Mouse (Mus musculus): ENCODE data around the gene Mfng. TPM values are rescaled to one million over a fixed set of nuclear protein-coding genes. Genes with fewer than 3 reads are reported as not detected.

The Mfng gene
- polyA plus RNA-seq, 1 experiment from 2014 or later, result 7.3 TPM

- ATAC-seq (ENCODE audit: insufficient number of reproducible peaks, low FRiP score), result no peak
- WGBS, result 43% methylated on average over 7 of the region's 7 CpGs
- no peaks in the 10 kb centered on the region; the same call in 1 of the 2 replicates for H3K9me3 ChIP-seq (replicated peaks)
- H3K9ac ChIP-seq, result no peak overlapping the region
- H3K4me3 ChIP-seq, result no peak overlapping the region
- peaks cover 42% of the 10 kb centered on the region for H3K27me3 ChIP-seq (replicated peaks)
- no peak overlapping the region for H3K4me2 ChIP-seq
- no peaks in the 10 kb centered on the region for H3K4me1 ChIP-seq (replicated peaks)
- no peak overlapping the region for H3K27ac ChIP-seq (ENCODE audit: poor library complexity, severe bottlenecking)
- no peaks in the 10 kb centered on the region for H3K36me3 ChIP-seq
Measured at GRCm38 (mm10) chr15:78736681-78737100, 36.6 kb downstream of the Mfng start.

- Histone ChIP-seq H3K4me1 (replicated peaks) (no peaks in the 10 kb centered on the region), H3K9ac (no peak overlapping the region), H3K27ac (ENCODE audit: poor library complexity, severe bottlenecking) (no peak overlapping the region), H3K36me3 (no peaks in the 10 kb centered on the region), H3K9me3 (replicated peaks) (no peaks in the 10 kb centered on the region; the same call in 1 of the 2 replicates), H3K4me2 (no peak overlapping the region), H3K27me3 (replicated peaks) (peaks cover 40% of the 10 kb centered on the region), H3K4me3 (no peak overlapping the region)
- 52% methylated on average over 3 of the region's 3 CpGs for WGBS
- ATAC-seq (ENCODE audit: insufficient number of reproducible peaks, low FRiP score), result no peak
Measured at GRCm38 (mm10) chr15:78736181-78736579, 37.1 kb downstream of the Mfng start.

- no peak overlapping the region for H3K4me2 ChIP-seq
- no peak overlapping the region for H3K4me3 ChIP-seq
- H3K9me3 ChIP-seq (replicated peaks), result no peaks in the 10 kb centered on the region; the same call in 1 of the 2 replicates
- no peaks in the 10 kb centered on the region for H3K36me3 ChIP-seq
- H3K27ac ChIP-seq (ENCODE audit: poor library complexity, severe bottlenecking), result no peak overlapping the region
- H3K4me1 ChIP-seq (replicated peaks), result no peaks in the 10 kb centered on the region
- H3K27me3 ChIP-seq (replicated peaks), result peaks cover 36% of the 10 kb centered on the region
- ATAC-seq (ENCODE audit: insufficient number of reproducible peaks, low FRiP score), result no peak
- H3K9ac ChIP-seq, result no peak overlapping the region
- WGBS, result 41% methylated on average over 17 of the region's 17 CpGs
Measured at GRCm38 (mm10) chr15:78735431-78736180, 37.7 kb downstream of the Mfng start.

GRCm38 (mm10) chr15:78731830-78732229, 41.4 kb downstream of the Mfng start:
- Histone ChIP-seq H3K9ac (no peak overlapping the region), H3K9me3 (replicated peaks) (no peaks in the 10 kb centered on the region), H3K4me2 (no peak overlapping the region), H3K27me3 (replicated peaks) (peaks cover 35% of the 10 kb centered on the region), H3K4me1 (replicated peaks) (no peaks in the 10 kb centered on the region), H3K27ac (ENCODE audit: poor library complexity, severe bottlenecking) (no peak overlapping the region), H3K36me3 (no peaks in the 10 kb centered on the region), H3K4me3 (no peak overlapping the region)
- no peak for ATAC-seq (ENCODE audit: insufficient number of reproducible peaks, low FRiP score)
- 45% methylated on average over 4 of the region's 4 CpGs for WGBS

GRCm38 (mm10) chr15:78730315-78731049, 42.8 kb downstream of the Mfng start:
- no peak overlapping the region for H3K27ac ChIP-seq (ENCODE audit: poor library complexity, severe bottlenecking)
- no peaks in the 10 kb centered on the region for H3K4me1 ChIP-seq (replicated peaks)
- 65% methylated on average over 12 of the region's 12 CpGs for WGBS
- H3K27me3 ChIP-seq (replicated peaks), result peaks cover 30% of the 10 kb centered on the region
- H3K9me3 ChIP-seq (replicated peaks), result no peaks in the 10 kb centered on the region
- no peaks in the 10 kb centered on the region for H3K36me3 ChIP-seq
- no peak overlapping the region for H3K4me2 ChIP-seq
- no peak overlapping the region for H3K9ac ChIP-seq
- no peak overlapping the region for H3K4me3 ChIP-seq
- no peak for ATAC-seq (ENCODE audit: insufficient number of reproducible peaks, low FRiP score)

- peaks cover 50% of the 10 kb centered on the region for H3K27me3 ChIP-seq (replicated peaks)
- no peaks in the 10 kb centered on the region for H3K36me3 ChIP-seq
- H3K4me2 ChIP-seq, result no peak overlapping the region
- H3K9ac ChIP-seq, result no peak overlapping the region
- no peak overlapping the region for H3K4me3 ChIP-seq
- H3K4me1 ChIP-seq (replicated peaks), result no peaks in the 10 kb centered on the region
- 70% methylated on average over 7 of the region's 7 CpGs for WGBS
- H3K9me3 ChIP-seq (replicated peaks), result no peaks in the 10 kb centered on the region
- no peak overlapping the region for H3K27ac ChIP-seq (ENCODE audit: poor library complexity, severe bottlenecking)
- no peak for ATAC-seq (ENCODE audit: insufficient number of reproducible peaks, low FRiP score)
Measured at GRCm38 (mm10) chr15:78726697-78727096, 46.6 kb downstream of the Mfng start.

- Histone ChIP-seq H3K4me2 (no peak overlapping the region), H3K9ac (no peak overlapping the region), H3K27ac (ENCODE audit: poor library complexity, severe bottlenecking) (no peak overlapping the region), H3K4me1 (replicated peaks) (peaks cover 29% of the 10 kb centered on the region), H3K36me3 (no peaks in the 10 kb centered on the region), H3K4me3 (no peak overlapping the region), H3K27me3 (replicated peaks) (peaks cover 83% of the 10 kb centered on the region), H3K9me3 (replicated peaks) (no peaks in the 10 kb centered on the region)
- WGBS, result 36% methylated on average over 7 of the region's 7 CpGs
- no peak for ATAC-seq (ENCODE audit: insufficient number of reproducible peaks, low FRiP score)
Measured at GRCm38 (mm10) chr15:78720532-78720931, 52.7 kb downstream of the Mfng start.

- Histone ChIP-seq H3K36me3 (no peaks in the 10 kb centered on the region), H3K4me3 (no peak overlapping the region), H3K27me3 (replicated peaks) (peaks cover 87% of the 10 kb centered on the region), H3K9ac (no peak overlapping the region), H3K9me3 (replicated peaks) (no peaks in the 10 kb centered on the region), H3K27ac (ENCODE audit: poor library complexity, severe bottlenecking) (no peak overlapping the region), H3K4me1 (replicated peaks) (peaks cover 29% of the 10 kb centered on the region), H3K4me2 (no peak overlapping the region)
- ATAC-seq (ENCODE audit: insufficient number of reproducible peaks, low FRiP score), result peak; percentile 19; the same call in 1 of the 2 replicates
- 3% methylated on average over 16 of the region's 16 CpGs for WGBS
Measured at GRCm38 (mm10) chr15:78720094-78720493, 53.2 kb downstream of the Mfng start.

- no peak for ATAC-seq (ENCODE audit: insufficient number of reproducible peaks, low FRiP score)
- no peak overlapping the region for H3K9ac ChIP-seq
- H3K36me3 ChIP-seq, result no peaks in the 10 kb centered on the region
- H3K4me1 ChIP-seq (replicated peaks), result peaks cover 29% of the 10 kb centered on the region
- H3K4me2 ChIP-seq, result no peak overlapping the region
- WGBS, result 8% methylated on average over 14 of the region's 14 CpGs
- H3K27me3 ChIP-seq (replicated peaks), result peaks cover 89% of the 10 kb centered on the region
- no peaks in the 10 kb centered on the region for H3K9me3 ChIP-seq (replicated peaks)
- H3K4me3 ChIP-seq, result peak overlapping the region; percentile 49; the same call in 1 of the 2 replicates
- H3K27ac ChIP-seq (ENCODE audit: poor library complexity, severe bottlenecking), result no peak overlapping the region
Measured at GRCm38 (mm10) chr15:78719416-78719815, 53.9 kb downstream of the Mfng start.

- peak within 1 kb of the TSS; percentile 78 for H3K4me2 ChIP-seq
- H3K9me3 ChIP-seq (replicated peaks), result no peaks in the 10 kb centered on the region
- H3K27me3 ChIP-seq (replicated peaks), result peaks cover 89% of the 10 kb centered on the region
- no peaks in the 10 kb centered on the region for H3K36me3 ChIP-seq
- peaks cover 29% of the 10 kb centered on the region for H3K4me1 ChIP-seq (replicated peaks)
- ATAC-seq (ENCODE audit: insufficient number of reproducible peaks, low FRiP score), result no peak
- peak within 1 kb of the TSS; percentile 45 for H3K9ac ChIP-seq
- H3K4me3 ChIP-seq, result peak within 1 kb of the TSS; percentile 49
- H3K27ac ChIP-seq (ENCODE audit: poor library complexity, severe bottlenecking), result no peak within 1 kb of the TSS
- WGBS, result 1% methylated on average over 89 of the region's 89 CpGs
Measured at GRCm38 (mm10) chr15:78718290-78719250, 54.7 kb downstream of the Mfng start, which contains the start of gene Elfn2. Elfn2 (minus strand) TSS chr15:78718771.

Measured in heart, embryonic 12.5 days (tissue).